Mouse (Mus musculus) liver, embryonic 15.5 days (tissue): ENCODE measurements around the gene L3mbtl2. TPM values are rescaled to one million over a fixed set of nuclear protein-coding genes. Genes with fewer than 3 reads are reported as not detected.
"Not testable (repeated sequence)": the region's sequence is repeated elsewhere in the genome, so short reads cannot be mapped to it uniquely, and the experiment has no call there.

ENCODE experiments used
- ATAC-seq: fragments of 200-750 bp; cut with Nextera tagmentation; 2 replicates; pipeline ENCODE4 v1.8.0; 2017; ENCODE audit warnings: moderate number of reproducible peaks, mild to moderate bottlenecking, moderate library complexity; ENCODE audit not compliant: insufficient read depth
- H3K27ac ChIP-seq: fragments of 300-500 bp; sonication (generic); replicated peaks from 2 replicates; pipeline ENCODE4 v1.5.1; 2015; ENCODE audit warnings: mild to moderate bottlenecking, inconsistent platforms
- H3K27me3 ChIP-seq: fragments of 300-500 bp; sonication (generic); 2 replicates; pipeline ENCODE4 v1.6.1; 2015; ENCODE audit warnings: mild to moderate bottlenecking, inconsistent platforms
- H3K36me3 ChIP-seq: fragments of 300-500 bp; sonication (generic); replicated peaks from 2 replicates; pipeline ENCODE4 v1.6.1; 2015; ENCODE audit warnings: moderate library complexity, mild to moderate bottlenecking, inconsistent platforms
- H3K4me1 ChIP-seq: fragments of 300-500 bp; sonication (generic); replicated peaks from 2 replicates; pipeline ENCODE4 v1.6.1; 2015; ENCODE audit warnings: inconsistent platforms
- H3K4me2 ChIP-seq: fragments of 300-500 bp; sonication (generic); 2 replicates; pipeline ENCODE4 v1.6.1; 2015; ENCODE audit warnings: moderate library complexity, mild to moderate bottlenecking, inconsistent platforms
- H3K4me3 ChIP-seq: fragments of 300-500 bp; sonication (generic); replicated peaks from 2 replicates; pipeline ENCODE4 v1.5.1; 2015; ENCODE audit warnings: mild to moderate bottlenecking, inconsistent platforms
- H3K9ac ChIP-seq: fragments of 300-500 bp; sonication (generic); 2 replicates; pipeline ENCODE4 v1.6.1; 2015; ENCODE audit warnings: moderate library complexity, mild to moderate bottlenecking, inconsistent platforms
- H3K9me3 ChIP-seq: fragments of 300-500 bp; sonication (generic); replicated peaks from 2 replicates; pipeline ENCODE4 v1.6.1; 2016; ENCODE audit warnings: inconsistent platforms
- WGBS: fragments of 180-500 bp; shearing (Covaris S2); methylation state at CpG from one replicate; pipeline ENCODE4 v1.1.7; 2015; ENCODE audit warnings: mixed read lengths; ENCODE audit not compliant: insufficient replicate concordance; 5-methylcytosine and 5-hydroxymethylcytosine counted together
- polyA plus RNA-seq: library from polyadenylated mRNA; unstranded; fragments of >200 nt; fragmentation: Nextera tagmentation; extraction: Ambion mirVana; gene quantifications from 2 replicates; pipeline ENCODE4 v1.2.1, GENCODE M21; 2015

The L3mbtl2 gene
- polyA plus RNA-seq, 1 experiment from 2014 or later: 13.1 TPM

DNA sequence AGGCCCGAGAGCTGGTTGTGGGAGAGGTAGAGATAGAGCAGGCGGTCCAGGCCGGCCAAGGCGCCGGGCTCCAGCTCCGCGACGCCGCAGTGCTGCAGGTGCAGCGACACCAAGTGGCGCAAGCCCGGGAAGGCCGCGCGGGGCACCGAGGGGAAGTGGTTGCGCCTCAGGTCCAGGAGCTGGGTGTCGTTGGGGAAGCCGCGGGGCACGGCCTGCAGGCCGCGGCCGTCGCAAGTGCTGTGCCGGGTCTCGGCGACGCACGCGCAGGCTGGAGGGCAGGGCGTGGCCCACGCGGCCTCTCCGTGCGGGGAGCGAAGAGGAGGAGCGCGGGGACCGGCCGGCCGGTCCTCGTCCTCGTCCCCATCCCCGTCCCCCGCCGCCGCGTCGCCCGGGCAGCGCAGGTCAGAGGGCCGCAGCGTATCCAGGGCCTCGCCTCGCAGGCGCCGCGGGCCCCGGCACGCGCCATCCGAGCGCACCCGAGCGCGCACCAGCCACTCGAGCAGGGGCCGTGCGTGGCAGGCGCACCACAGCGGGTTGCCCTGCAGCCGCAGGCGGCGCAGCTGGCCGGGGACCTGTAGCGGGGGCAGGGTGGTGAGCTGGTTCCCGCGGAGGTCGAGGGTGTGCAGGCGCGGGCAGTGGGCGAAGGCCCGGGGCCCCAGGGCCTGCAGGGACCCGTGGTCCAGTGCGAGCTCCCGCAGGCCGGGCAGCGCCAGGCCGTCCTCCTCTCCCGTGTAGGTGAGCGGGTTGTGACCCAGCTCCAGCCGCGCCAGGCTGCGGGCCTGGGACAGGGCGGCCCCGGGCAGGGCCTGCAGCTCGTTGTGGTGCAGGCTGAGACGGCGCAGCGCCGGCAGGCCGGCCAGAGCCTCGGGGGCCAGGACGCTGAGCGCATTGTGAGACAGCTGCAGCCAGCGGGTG is 30.5 kb downstream of the L3mbtl2 start:
- WGBS: 1% methylated on average over 103 of the region's 107 CpGs
- H3K9me3 ChIP-seq: no peaks in the 10 kb centered on the region
- peak overlapping the region; percentile 39; the same call in 1 of the 2 replicates for H3K9ac ChIP-seq
- H3K4me2 ChIP-seq: peak overlapping the region; percentile 75
- peak overlapping the region; percentile 53 for H3K4me3 ChIP-seq
- ATAC-seq: peak; percentile 61
- no peak overlapping the region for H3K27ac ChIP-seq
- peaks cover 63% of the 10 kb centered on the region for H3K27me3 ChIP-seq
- peaks cover 17% of the 10 kb centered on the region for H3K4me1 ChIP-seq
- H3K36me3 ChIP-seq: no peaks in the 10 kb centered on the region

DNA sequence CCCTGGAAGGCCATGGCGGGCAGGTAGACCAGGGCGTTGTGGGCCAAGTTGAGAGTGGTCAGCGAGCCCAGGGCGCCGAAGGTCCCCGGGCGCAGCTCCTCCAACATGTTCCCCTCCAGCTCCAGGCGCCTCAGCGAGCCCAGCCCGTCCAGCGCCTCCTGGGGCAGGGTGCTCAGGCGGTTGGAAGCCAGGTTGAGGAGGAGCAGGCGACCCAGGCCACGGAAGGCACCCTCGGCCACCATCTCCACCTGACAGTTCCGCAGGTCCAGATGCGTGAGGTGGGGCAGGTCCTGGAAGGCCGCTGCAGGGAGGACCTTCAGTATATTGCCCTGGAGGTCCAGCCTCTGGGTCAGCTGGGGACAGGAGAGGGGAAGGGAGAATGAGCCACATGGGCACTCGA is 31.2 kb downstream of the L3mbtl2 start:
- Histone ChIP-seq H3K9me3 (no peaks in the 10 kb centered on the region), H3K27me3 (peaks cover 63% of the 10 kb centered on the region), H3K9ac (no peak overlapping the region), H3K36me3 (no peaks in the 10 kb centered on the region), H3K27ac (no peak overlapping the region), H3K4me2 (peak overlapping the region; percentile 75), H3K4me3 (peak overlapping the region; percentile 53), H3K4me1 (peaks cover 17% of the 10 kb centered on the region)
- WGBS: 42% methylated on average over 18 of the region's 19 CpGs
- no peak for ATAC-seq

DNA sequence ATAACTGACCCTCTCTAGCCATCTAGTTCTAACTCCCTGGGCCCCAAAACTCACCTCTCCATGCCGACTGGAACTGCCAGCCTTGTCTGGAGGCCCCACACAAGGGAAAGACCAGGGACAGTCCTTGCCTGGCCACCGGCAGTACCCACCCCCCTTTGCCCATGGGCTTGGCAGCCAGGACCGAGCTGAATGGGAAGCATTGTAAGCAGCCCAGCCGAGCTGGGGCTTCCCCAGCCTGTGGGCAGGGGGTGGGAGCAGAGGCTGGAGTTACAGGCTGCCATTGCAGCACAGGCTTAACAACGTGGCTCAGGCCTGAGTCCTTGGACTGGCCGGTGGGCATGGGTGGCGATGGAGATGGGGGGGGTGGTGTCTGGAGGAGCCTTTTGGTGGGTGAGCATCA is 33.5 kb downstream of the L3mbtl2 start, which contains the start of gene Chadl:
TSS of gene Chadl (minus strand) at position 113 of the 400 bp plus-strand sequence.
- no peak for ATAC-seq
- Histone ChIP-seq H3K9ac (no peak within 1 kb of the TSS), H3K4me2 (no peak within 1 kb of the TSS), H3K27ac (no peak within 1 kb of the TSS), H3K36me3 (peaks cover 3% of the 10 kb centered on the region; the same call in 1 of the 2 replicates), H3K27me3 (peaks cover 54% of the 10 kb centered on the region), H3K9me3 (no peaks in the 10 kb centered on the region), H3K4me1 (peaks cover 28% of the 10 kb centered on the region), H3K4me3 (no peak within 1 kb of the TSS)
- 57% methylated on average over 7 of the region's 7 CpGs for WGBS

DNA sequence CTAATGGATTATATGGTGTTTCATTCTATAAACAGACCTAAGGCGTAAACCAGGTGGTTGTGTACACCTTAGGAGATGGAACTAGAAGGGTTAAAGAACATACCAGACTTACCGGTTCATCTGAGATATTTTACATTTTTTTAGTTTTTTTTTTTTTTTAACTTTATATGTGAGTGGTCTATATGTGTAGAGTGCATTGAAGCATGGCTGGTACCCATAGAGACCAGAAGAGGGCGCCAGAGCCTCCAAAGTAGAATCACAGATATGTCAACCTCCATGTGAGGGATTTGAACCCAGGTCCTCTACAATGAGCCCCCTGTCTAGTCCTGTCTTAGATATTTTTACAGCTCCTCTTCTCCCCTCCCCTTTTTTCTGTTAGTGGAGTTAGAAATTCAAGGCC is 34.2 kb downstream of the L3mbtl2 start:
- H3K9me3 ChIP-seq: no peaks in the 10 kb centered on the region
- H3K4me3 ChIP-seq: no peak overlapping the region
- no peak overlapping the region for H3K9ac ChIP-seq
- no peak for ATAC-seq
- no peak overlapping the region for H3K4me2 ChIP-seq
- WGBS: 42% methylated on average over 3 of the region's 3 CpGs
- H3K4me1 ChIP-seq: peaks cover 28% of the 10 kb centered on the region
- H3K27me3 ChIP-seq: peaks cover 47% of the 10 kb centered on the region
- no peak overlapping the region for H3K27ac ChIP-seq
- peaks cover 10% of the 10 kb centered on the region for H3K36me3 ChIP-seq

DNA sequence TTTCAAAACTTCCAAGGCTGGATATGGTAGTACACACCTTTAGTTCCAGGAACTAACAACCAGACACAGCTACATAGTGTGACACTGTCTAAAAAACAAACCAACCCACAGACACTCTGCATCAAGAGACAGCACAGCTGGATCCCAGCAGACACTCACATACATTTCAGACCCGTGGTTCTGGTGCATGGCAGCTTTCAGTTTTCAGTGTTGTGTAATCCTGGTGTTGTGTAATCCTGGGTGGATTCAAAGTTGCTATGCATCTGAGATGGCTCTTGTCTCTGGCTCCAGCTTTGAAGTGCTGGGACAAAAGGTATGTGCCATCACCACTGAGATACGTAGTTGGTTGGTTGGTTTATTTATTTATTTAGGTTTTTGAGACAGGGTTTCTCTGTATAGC is 34.8 kb downstream of the L3mbtl2 start:
- WGBS: 34% methylated on average over 2 of the region's 2 CpGs
- Histone ChIP-seq H3K9me3 (no peaks in the 10 kb centered on the region), H3K27ac (no peak overlapping the region), H3K27me3 (peaks cover 40% of the 10 kb centered on the region), H3K4me2 (no peak overlapping the region), H3K4me1 (peaks cover 24% of the 10 kb centered on the region), H3K36me3 (peaks cover 17% of the 10 kb centered on the region), H3K4me3 (no peak overlapping the region), H3K9ac (no peak overlapping the region)
- no peak for ATAC-seq

DNA sequence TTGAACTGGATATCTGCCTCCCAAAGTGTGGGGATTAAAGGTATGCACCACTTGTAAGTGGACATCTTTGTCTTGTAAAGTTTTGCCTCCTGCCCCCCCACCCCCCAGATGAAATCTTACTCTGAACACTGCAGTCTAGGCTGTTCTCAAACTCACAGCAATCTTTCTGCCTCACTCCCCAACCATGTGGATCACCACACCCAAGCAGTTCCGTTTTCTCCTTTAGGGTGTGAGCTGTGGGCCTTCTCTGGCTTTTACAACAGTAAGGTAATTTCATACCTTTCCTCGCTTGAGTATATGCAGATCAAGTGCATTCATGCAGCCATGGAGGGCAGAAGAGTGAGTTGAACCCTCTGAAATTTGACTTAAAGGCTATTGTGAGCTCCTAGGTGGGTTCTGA is 36.5 kb downstream of the L3mbtl2 start:
- ATAC-seq: no peak
- peaks cover 24% of the 10 kb centered on the region for H3K27me3 ChIP-seq
- no peak overlapping the region for H3K4me3 ChIP-seq
- no peak overlapping the region for H3K9ac ChIP-seq
- no peaks in the 10 kb centered on the region for H3K9me3 ChIP-seq
- H3K27ac ChIP-seq: 0 out of 2 replicates have a peak overlapping the region, but pooled peaks have one; percentile 20
- H3K4me2 ChIP-seq: no peak overlapping the region
- WGBS: 40% methylated on average over 2 of the region's 2 CpGs
- peaks cover 11% of the 10 kb centered on the region for H3K4me1 ChIP-seq
- H3K36me3 ChIP-seq: peaks cover 33% of the 10 kb centered on the region

DNA sequence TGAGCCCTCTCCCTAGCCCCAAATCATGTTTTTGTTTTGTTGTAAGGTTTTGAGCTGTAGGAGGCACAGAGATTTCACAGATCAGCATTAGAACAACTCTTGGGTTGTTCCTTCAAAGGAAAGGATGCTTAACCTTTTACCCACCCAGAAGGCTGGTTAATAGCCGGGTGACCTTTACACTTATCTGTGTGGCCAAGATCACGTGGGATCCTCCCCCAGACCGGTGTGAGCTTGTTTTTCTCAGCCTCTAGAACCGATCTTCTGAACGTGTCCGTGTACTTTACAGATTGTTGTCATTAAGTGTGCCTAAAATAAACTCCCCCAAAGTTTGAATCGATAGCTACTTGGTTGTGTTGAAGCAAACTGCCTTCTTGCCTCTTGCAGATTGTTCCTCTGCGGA is 36.9 kb downstream of the L3mbtl2 start:
- Histone ChIP-seq H3K27ac (0 out of 2 replicates have a peak overlapping the region, but pooled peaks have one; percentile 20), H3K9ac (no peak overlapping the region), H3K4me3 (no peak overlapping the region), H3K4me2 (no peak overlapping the region), H3K4me1 (peaks cover 11% of the 10 kb centered on the region), H3K9me3 (no peaks in the 10 kb centered on the region), H3K36me3 (peaks cover 38% of the 10 kb centered on the region), H3K27me3 (peaks cover 20% of the 10 kb centered on the region)
- ATAC-seq: no peak
- WGBS: 59% methylated on average over 8 of the region's 8 CpGs

DNA sequence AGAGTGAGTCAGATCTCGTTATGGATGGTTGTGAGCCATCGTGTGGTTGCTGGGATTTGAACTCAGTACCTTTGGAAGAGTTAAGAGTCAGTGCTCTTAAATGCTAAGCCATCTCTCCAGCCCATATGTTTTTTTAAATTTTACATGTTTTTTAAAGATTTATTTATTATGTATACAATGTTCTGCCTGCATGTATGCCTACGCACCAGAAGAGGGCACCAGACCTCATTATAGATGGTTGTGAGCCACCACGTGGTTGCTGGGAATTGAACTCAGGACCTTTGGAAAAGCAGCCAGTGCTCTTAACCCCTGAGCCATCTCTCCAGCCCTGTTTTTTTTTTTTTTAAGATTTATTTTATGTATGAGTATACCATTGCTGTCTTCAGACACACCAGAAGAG is 37.7 kb downstream of the L3mbtl2 start:
- Histone ChIP-seq H3K4me1 (peaks cover 11% of the 10 kb centered on the region), H3K36me3 (peaks cover 45% of the 10 kb centered on the region), H3K27me3 (peaks cover 12% of the 10 kb centered on the region)
- not testable (repeated sequence) for ATAC-seq, H3K4me3 ChIP-seq, H3K27ac ChIP-seq, H3K9me3 ChIP-seq, H3K4me2 ChIP-seq, H3K9ac ChIP-seq
- 77% methylated on average over 4 of the region's 4 CpGs for WGBS

DNA sequence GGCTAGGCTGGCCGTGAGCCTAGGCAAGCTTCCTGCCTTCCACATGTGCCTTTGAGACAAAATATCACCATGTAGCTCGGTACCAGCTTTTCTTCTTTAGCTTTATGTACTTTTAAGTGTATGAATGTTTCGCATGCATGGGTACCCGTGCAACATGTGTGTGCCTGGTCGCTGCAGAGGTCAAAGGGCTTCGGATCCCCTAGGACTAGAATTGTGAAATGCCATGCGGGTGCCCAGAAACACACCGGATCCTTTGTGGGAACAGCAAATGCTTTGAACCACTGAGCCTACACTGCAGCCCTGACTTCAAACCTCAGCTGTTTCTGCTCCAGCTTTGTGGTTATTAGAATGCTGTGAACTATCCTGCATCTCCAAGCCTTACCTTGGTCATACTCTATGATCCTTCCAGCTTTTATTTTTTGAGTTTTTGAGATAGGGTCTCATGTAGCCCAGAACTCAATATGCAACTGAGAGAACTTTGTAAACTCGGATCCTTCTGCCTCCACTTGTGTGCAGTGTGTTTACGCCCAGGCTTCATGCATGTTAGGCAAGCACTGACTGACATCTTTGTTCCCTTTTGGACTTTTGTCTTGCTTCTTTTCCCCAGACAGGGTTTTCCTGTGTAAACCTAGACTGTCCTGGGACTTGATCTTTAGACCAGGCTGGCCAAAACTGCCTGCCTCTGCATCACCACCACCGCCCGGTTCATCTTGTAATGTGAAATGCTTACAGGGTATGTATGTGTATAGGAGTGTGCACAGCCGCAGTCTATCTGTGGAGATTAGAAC is 38.8 kb downstream of the L3mbtl2 start:
- Histone ChIP-seq H3K4me2 (no peak overlapping the region), H3K4me1 (peaks cover 11% of the 10 kb centered on the region), H3K27me3 (peaks cover under 1% of the 10 kb centered on the region; the same call in 1 of the 2 replicates), H3K9ac (no peak overlapping the region), H3K27ac (no peak overlapping the region), H3K36me3 (peaks cover 57% of the 10 kb centered on the region), H3K9me3 (no peaks in the 10 kb centered on the region), H3K4me3 (no peak overlapping the region)
- WGBS: 85% methylated on average over 13 of the region's 13 CpGs
- no peak for ATAC-seq

DNA sequence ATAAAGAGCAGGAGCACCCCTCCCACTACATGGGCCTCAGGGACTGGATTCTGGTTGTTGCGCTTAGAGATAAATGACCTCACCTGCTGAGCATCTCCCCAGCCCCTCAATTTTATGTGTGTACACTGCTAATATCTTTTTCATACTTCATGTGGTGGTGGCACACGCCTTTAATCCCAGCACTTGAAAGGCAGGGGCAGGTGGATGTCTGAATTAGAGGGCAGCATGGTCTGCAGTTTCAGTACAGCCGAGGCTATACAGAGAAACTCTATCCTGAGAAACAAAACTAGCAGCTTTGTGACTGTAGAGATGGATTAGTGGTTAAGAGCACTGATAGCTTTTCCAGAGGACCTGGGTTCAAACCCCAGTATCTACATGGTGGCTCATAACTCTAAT is 39.4 kb downstream of the L3mbtl2 start:
- no peak overlapping the region for H3K27ac ChIP-seq
- ATAC-seq: no peak

DNA sequence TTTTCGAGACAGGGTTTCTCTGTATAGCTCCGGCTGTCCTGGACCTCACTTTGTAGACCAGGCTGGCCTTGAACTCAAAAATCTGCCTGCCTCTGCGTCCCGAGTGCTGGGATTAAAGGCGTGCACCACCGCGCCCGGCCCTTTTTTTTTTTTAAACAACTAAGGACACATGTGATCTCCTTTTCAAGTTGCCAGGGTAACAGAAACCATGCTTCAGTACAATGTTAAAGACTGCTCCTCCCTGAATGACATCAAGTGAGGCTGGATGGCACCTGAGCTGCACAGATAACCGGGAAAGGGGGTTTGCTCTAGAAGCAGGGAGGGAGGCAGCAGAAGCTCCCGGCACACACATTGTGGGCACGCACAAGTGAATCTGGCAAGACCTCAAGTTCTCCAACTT is 45.3 kb downstream of the L3mbtl2 start:
- Histone ChIP-seq H3K4me1 (peaks cover 6% of the 10 kb centered on the region; the same call in 1 of the 2 replicates), H3K36me3 (peaks cover 99% of the 10 kb centered on the region), H3K9me3 (no peaks in the 10 kb centered on the region), H3K9ac (no peak overlapping the region), H3K4me3 (no peak overlapping the region), H3K27ac (no peak overlapping the region), H3K4me2 (no peak overlapping the region), H3K27me3 (no peaks in the 10 kb centered on the region)
- WGBS: 77% methylated on average over 11 of the region's 11 CpGs
- no peak for ATAC-seq

More for the DNA sequence above, 39.4 kb downstream of the L3mbtl2 start:
- H3K9me3 ChIP-seq: no peaks in the 10 kb centered on the region
- no peak overlapping the region for H3K4me3 ChIP-seq
- no peak overlapping the region for H3K9ac ChIP-seq
- H3K27me3 ChIP-seq: no peaks in the 10 kb centered on the region
- WGBS: 81% methylated on average over 3 of the region's 3 CpGs
- peaks cover 62% of the 10 kb centered on the region for H3K36me3 ChIP-seq
- H3K4me1 ChIP-seq: peaks cover 11% of the 10 kb centered on the region
- no peak overlapping the region for H3K4me2 ChIP-seq
